Mouse (Mus musculus) lung, adult 2 months (tissue): ENCODE measurements around the gene Acyp2.

Experiments used
- CTCF ChIP-seq: fragments of 200-500 bp; IDR thresholded peaks from 2 replicates; pipeline ENCODE4 v1.5.1; 2011; ENCODE audit warnings: mild to moderate bottlenecking, low read length, control low read depth; ENCODE audit not compliant: insufficient read depth
- POLR2A ChIP-seq: fragments of 200-500 bp; IDR thresholded peaks from 2 replicates; pipeline ENCODE4 v1.6.1; 2011; ENCODE audit warnings: low read depth, mild to moderate bottlenecking, control low read depth, low read length, borderline replicate concordance; ENCODE audit errors: extremely low read depth

GRCm38 (mm10) chr11:30498738-30499355, 150.5 kb downstream of the Acyp2 start:
- no peak for TF ChIP-seq CTCF
- TF ChIP-seq POLR2A, result no peak
